Mouse (Mus musculus) c-Kit-negative CD71-positive TER-119-positive erythroid progenitor cells, embryonic 14.5 days (primary cell): Measurements from ENCODE around the gene Fam173a.
"Not testable (repeated sequence)": the region's sequence is repeated elsewhere in the genome, so short reads cannot be mapped to it uniquely, and the experiment has no call there.

ENCODE experiments used
- DNase-seq: peaks from one replicate; pipeline ENCODE4 v3.0.0-alpha.2; 2013; ENCODE audit warnings: low read depth, low spot score

Fam173a gene

GRCm38 (mm10) chr17:25760148-25760547, 32.6 kb downstream of the Fam173a start:
- DNase-seq: no peak

DNA sequence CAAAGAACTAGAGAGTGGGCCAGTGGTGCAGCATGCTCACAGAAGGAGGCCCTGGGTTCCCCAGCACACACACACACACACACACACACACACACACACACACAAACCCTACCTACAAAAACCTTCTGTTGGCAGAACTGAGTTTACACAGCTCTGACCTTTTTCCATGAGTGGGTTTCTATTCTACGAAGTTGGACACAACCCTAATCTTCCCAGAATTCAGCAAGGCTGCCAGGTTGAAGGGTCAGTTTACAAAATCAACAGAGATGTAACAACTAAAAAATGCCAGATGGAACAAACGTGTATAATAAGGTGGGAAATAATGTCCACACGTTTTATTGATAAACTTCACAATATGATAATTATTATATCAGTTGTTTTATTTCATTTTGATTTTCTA, 35.0 kb downstream of the Fam173a start:
- no peak for DNase-seq

DNA sequence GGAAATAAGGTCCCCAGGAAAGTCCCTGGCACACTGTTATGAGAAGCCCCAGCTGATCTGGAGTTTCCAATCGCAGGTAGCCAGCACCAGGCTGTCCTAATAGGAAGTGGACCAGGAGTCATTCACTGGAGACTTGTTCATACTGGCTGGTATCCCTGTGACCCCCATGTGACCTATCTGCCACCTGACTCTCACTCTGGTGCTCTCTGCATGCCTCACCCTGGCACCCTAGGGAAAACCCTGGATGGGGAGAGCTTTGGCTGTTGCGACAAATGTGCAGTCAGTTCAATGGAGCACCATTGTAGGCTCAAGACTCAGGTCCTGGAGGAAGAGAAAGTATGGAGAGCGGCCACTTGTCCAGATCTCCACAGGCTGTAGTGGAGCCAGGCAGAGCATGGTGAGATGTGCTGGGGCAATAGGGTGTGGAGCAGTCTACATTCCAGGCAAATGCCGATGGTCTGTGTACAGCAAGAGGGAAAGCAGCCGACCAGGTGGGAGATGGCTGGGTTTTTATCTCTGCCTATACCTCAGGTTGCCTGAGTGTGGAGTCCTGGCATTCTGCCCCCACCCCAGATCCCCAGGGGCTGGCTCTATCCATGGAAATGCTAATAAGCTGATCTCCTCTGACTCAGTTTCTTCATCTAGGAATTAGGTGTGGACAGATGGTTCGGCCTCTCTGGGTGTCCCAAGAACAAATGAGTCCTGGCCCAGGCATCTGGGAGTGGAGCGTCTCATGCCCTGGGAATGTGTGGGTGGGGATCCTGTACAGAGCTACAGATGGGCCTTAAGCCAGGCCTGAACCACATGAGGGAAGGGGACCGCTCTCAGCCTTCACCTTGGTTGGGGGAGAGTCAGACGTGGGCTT, 36.1 kb downstream of the Fam173a start:
- DNase-seq: no peak

DNA sequence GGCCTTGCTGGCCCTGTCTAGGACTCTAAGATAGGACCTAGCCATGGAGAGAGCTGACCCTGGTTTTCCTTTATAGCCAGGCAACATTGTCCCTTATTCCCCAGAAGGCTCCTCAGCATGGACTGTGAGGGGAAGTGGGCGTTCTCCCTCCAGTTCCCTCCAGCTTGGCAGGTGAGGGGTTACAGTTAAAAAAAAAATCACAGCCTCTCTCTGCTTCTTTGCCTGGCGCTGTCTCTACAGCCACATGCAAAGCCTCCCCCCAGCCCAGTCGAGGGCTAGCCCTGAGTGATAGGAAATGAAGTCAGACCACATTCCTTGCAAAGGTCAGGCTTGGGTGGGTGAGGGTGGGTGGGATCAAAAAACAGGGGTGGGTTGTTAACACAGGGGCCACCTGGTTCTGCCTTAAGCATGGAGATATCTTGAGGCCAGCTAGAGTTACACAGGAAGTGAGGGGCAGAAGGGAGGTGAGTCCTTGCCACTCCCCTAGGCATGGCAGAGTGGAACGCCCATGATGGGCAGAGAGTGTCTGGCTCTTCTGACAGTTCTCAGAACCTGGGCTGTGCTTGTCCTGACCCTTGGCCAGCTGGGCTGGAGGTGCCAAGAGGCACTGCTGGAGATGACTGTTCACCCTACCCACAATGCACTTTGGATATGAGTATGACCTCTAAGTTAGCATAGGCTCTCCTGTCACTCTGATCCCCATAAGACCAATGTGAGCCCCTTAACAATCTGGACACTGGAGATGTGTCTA, 36.9 kb downstream of the Fam173a start:
- no peak for DNase-seq

- DNase-seq: no peak
Observed at GRCm38 (mm10) chr17:25755086-25755485, 37.6 kb downstream of the Fam173a start.

DNA sequence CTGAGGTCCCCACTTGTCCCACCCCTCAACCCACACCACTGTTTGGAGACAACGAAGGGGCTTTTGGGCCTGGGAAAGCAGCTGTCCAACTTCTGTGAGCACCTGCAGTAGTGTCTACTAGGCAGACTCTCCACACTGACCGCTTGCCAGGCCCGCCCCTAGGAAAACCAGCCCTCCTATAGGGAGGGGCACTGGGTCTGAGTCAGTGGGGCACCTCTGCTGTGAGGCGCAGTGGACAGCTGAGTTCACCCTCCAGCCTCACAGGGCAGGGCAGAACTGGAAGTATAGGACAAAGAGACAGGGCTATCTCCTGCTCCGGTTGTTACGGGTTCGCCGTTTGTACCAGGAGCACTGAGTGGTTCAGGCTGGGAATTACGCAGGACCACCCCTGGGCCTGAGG, 38.5 kb downstream of the Fam173a start, which contains the start of gene Msln:
Msln (minus strand) TSS at position 138 of the 400 bp plus-strand sequence.
- DNase-seq: no peak

DNA sequence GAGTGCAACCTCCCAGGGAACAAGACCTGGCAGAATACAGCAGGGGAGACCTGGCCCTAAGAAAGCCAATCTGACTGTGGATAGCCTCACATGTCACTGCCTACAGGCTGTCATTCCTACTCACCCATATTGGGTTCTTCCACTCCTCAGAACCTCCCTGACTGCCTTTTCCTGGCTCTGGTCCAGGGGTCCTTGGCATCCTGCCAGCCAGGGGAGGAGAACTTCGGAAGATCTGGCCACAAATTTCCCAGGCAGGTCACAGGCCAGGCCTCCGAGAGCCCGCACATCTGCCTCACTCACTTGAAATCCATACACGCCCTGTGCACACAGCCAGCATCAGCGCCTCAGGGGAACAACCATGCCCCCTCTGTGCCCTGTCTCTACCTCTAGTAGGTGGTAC, 41.3 kb downstream of the Fam173a start:
- DNase-seq: no peak

GRCm38 (mm10) chr17:25749314-25749713, 43.4 kb downstream of the Fam173a start:
- DNase-seq: no peak

DNA sequence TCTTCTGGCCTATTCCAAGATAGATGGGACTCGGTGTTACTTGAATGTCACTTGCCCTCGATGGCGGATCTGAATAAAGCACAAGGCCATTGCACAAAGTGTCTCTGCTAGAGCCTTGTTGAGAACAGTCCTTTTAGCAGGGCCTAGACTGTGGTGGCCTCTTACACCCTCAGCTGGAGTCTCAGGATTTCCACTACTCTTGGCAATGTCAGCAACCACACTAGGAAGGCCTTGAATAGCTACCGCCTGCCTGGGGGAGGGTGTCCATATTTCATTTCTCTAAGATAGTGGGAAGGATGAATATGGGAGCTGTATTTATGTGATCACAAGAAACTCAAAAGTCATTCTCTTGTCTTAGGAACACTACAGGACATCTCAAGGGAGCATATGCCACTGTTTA, 44.5 kb downstream of the Fam173a start:
- DNase-seq: no peak

GRCm38 (mm10) chr17:25744311-25744710, 48.4 kb downstream of the Fam173a start:
- DNase-seq: no peak

DNA sequence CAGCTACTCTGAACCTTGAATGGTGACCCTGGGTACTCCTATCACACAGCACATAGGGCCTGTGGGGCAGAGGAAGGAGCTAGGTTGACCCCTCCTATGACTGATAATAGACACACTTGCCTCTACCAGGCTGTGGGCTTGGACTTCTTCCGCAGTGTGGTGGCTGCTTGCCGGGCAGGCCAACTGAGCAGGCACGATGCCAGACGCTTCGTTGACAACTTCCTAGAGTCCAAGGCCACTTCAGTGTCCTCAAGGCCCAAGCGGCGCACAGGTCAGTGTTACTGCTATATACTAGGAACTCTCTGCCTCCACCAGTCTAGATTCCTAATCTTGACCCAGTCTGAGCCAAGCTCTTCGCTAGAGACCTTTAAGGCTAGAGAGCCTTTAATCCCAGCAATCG, 48.9 kb downstream of the Fam173a start:
- no peak for DNase-seq

DNA sequence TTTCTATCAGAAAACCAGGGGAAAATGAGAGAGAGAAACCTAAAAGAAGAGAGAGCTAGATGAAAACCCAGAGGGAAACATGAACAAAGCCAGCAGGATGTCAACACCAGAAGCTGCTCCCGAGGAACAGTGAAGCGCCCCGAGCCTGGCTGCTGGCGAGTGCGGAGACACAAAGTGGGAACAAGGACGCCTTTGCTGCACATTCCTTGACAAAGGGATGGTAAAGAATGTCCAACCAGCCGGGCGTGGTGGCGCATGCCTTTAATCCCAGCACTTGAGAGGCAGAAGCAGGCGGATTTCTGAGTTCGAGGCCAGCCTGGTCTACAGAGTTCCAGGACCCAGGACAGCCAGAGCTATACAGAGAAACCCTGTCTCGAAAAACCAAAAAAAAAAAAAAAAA, 51.2 kb downstream of the Fam173a start:
- DNase-seq: not testable (repeated sequence)
